Mouse (Mus musculus): ENCODE measurements at regions not wholly inside any gene's neighbourhood (a gene's known extent, or its start where the extent isn't known, plus 50 kb on each side); places are given as distances from the start of the nearest gene placed in this dataset.

DNA sequence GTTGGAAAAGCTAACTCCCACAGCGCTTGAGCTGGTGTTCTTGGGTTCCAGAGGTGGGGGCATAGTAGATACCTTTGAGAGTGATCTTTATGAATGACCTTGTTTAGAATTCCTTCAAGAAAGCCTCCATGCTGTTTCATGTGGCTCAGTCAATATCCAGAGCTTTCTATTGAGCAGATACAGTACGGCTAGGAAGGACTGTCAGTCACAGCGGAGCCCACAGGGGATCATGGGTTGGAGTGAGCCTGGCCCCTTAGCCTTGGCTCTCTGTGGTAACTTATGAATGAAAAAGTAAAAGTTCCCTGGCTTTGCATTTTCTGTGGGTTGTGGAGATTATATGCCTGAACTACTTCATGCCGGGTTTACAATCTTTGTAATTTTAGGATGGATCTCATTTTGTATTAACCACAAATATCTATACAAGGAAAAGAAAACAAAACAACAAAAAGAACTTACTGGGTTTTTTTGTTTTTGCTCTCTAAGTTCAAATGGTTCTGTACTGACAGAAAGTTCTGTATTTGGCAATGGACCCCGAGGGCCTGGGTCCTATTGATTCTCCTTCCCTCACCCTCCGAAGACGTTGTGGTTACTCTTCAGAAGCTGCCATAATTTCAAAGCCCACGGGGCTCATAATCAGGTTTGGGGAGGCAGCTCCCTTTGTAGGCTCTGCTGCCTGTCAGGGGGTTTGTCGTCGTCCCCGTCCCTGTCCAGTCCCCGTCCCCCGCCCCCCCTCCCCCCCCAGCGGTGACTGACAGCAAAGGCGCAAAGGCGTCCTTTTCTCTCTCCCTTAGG, 117.7 kb upstream of the Tut7 start:
- TF ChIP-seq CTCF (IDR thresholded peaks at IDR 0.05; ENCODE audit: borderline replicate concordance, extremely low read depth, insufficient read depth, insufficient read length), result no peak
- no peak for TF ChIP-seq POLR2A (IDR thresholded peaks at IDR 0.05; ENCODE audit: borderline replicate concordance, extremely low read depth, insufficient read depth, insufficient read length, poor library complexity, severe bottlenecking)
